Mouse (Mus musculus): ENCODE measurements around the gene Cmss1. TPM values are rescaled to one million over a fixed set of nuclear protein-coding genes. Genes with fewer than 3 reads are reported as not detected.
A peak's percentile ranks its signal among the peaks of the same experiment; 100 is the strongest.

The Cmss1 gene
- polyA plus RNA-seq, 1 experiment from 2014 or later, result 36.8 TPM

DNA sequence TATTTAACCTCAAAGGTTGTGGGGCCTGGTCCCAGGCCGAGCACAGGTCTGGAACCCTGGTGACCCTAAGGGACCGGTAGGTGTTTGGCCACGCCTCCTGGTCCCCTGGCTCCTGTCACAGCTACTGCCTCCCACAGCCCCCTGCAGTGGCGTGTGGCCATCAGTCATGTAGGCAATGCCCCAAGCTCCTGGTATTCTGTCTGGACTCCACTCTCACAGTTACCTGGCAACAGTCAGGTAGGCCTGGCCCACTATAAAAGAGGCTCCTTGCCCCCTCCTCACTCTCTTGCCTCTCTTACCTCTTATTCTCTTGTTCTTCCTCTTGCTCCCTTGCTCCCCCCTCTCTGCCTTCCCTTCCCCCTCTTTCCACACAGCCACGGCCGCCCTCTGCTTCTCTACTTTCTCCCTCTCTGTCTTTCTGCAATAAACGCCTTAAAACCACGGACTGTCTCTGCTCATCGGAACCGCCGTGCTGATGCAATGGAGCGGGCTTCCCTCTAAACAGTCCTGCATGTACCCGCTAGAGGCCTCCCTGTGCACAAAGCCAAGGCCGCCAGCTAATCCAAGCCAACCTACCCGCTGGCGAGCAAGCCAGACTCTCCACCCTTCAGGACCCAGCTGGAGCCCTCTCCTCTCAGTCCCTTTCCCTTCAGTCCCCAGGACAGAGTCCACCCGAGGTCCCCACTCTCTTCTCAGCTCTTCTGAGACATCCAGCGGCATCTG, 243.8 kb downstream of the Cmss1 start:
- ATAC-seq, result peak; percentile 91
- Histone ChIP-seq H3K4me1 (replicated peaks) (peaks cover 3% of the 10 kb centered on the region; the same call in 1 of the 2 replicates), H3K9ac (replicated peaks) (0 out of 2 replicates have a peak overlapping the region, but pooled peaks have one; percentile 25), H3K27me3 (no peaks in the 10 kb centered on the region), H3K9me3 (no peaks in the 10 kb centered on the region), H3K27ac (no peak overlapping the region), H3K4me3 (replicated peaks) (no peak overlapping the region), H3K36me3 (no peaks in the 10 kb centered on the region), H3K4me2 (replicated peaks) (peak overlapping the region; percentile 43)
- 39% methylated on average over 18 of the region's 18 CpGs for WGBS

DNA sequence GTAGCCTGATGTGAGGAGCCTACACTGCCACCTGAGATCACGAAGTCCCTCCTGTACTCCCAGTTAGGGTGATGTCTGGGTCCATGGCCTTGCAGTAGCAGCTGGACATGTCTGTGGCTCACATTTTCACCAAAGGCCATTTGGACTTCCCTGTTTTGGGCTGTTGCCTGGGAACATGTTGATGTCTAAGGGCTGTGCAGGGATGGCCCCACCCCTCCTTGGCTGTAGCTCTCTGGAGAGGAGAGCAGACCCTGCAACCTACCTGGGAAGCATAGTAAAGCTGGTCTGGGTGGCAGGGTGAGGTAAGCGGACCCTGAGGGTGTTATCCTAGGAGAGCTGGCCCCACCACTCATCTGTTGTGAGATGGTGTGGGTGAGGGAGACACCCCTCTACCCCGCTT, 245.9 kb downstream of the Cmss1 start:
- ATAC-seq, result no peak
- no peak overlapping the region for H3K9ac ChIP-seq (replicated peaks)
- H3K4me3 ChIP-seq (replicated peaks), result no peak overlapping the region
- WGBS, result 89% methylated on average over 3 of the region's 3 CpGs
- H3K4me2 ChIP-seq (replicated peaks), result no peak overlapping the region
- no peaks in the 10 kb centered on the region for H3K9me3 ChIP-seq
- H3K36me3 ChIP-seq, result no peaks in the 10 kb centered on the region
- no peak overlapping the region for H3K27ac ChIP-seq
- peaks cover 3% of the 10 kb centered on the region; the same call in 1 of the 2 replicates for H3K4me1 ChIP-seq (replicated peaks)
- H3K27me3 ChIP-seq, result no peaks in the 10 kb centered on the region

DNA sequence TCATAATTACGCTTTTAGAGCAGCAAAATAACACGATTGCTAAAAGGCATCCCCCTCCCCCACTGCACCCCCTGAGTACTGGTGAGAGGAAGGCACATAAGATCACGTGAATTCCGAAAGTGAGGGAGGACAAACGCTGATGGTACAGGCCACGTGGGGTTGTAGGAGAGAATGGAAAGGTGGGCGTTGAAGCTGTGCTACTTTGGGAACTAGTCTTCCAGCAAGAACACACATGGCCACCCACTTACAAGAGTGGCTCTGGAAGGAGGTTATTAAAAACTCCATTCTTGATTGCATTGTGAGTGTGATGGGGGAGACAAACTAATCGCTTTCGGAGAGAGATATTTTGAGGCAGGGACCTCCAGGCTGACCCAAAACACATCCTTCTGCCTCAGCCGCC, 247.4 kb downstream of the Cmss1 start:
- Histone ChIP-seq H3K36me3 (no peaks in the 10 kb centered on the region), H3K4me1 (replicated peaks) (peaks cover 3% of the 10 kb centered on the region; the same call in 1 of the 2 replicates), H3K9ac (replicated peaks) (no peak overlapping the region), H3K27me3 (no peaks in the 10 kb centered on the region), H3K9me3 (no peaks in the 10 kb centered on the region), H3K4me3 (replicated peaks) (no peak overlapping the region), H3K4me2 (replicated peaks) (no peak overlapping the region), H3K27ac (no peak overlapping the region)
- 89% methylated on average over 10 of the region's 10 CpGs for WGBS
- ATAC-seq, result no peak

DNA sequence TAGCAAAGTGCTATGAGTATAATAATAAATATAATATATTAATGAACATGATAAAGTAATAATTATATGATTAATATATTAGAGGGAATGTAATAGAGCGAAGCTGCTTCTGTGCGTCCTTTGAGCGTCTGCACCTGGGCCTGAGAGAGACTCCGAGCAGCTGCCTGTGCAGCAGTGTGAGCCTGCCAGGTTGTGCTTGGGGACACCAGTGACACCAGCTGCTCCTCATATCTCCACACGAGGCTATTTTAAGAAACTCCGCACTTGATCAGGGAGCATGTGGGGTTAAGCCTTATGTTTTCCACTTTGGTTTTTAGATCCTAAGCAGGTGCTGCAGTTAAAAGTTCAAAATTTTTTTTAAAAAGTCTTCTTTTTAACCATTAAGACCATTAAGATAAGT, 249.7 kb downstream of the Cmss1 start:
- no peak overlapping the region for H3K27ac ChIP-seq
- ATAC-seq, result no peak
- H3K4me3 ChIP-seq (replicated peaks), result no peak overlapping the region
- H3K27me3 ChIP-seq, result no peaks in the 10 kb centered on the region
- no peaks in the 10 kb centered on the region for H3K9me3 ChIP-seq
- no peak overlapping the region for H3K9ac ChIP-seq (replicated peaks)
- H3K4me1 ChIP-seq (replicated peaks), result peaks cover 11% of the 10 kb centered on the region; the same call in 1 of the 2 replicates
- WGBS, result 83% methylated on average over 6 of the region's 6 CpGs
- H3K36me3 ChIP-seq, result no peaks in the 10 kb centered on the region
- no peak overlapping the region for H3K4me2 ChIP-seq (replicated peaks)

DNA sequence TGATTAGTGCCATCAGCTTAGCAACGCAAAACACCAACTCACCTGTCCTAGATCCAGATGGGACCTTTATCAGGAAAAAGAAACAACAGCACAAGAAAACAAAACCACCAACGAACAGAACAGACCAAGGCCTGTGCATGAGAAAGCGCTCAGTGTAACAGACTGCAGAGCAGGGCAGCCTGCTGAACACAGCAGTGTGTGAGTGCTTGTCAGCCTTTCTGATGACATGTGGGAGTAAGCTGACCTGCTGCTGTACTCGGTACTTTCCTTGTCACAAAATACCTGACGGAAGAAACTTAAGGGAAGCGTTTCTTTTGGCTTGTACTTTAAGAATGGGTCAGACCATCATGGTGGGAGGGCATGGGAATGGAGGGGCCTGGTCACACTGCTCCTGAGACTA, 250.2 kb downstream of the Cmss1 start:
- no peak for ATAC-seq
- H3K4me1 ChIP-seq (replicated peaks), result peaks cover 16% of the 10 kb centered on the region; the same call in 1 of the 2 replicates
- H3K4me3 ChIP-seq (replicated peaks), result no peak overlapping the region
- no peaks in the 10 kb centered on the region for H3K9me3 ChIP-seq
- H3K4me2 ChIP-seq (replicated peaks), result no peak overlapping the region
- H3K36me3 ChIP-seq, result no peaks in the 10 kb centered on the region
- H3K9ac ChIP-seq (replicated peaks), result no peak overlapping the region
- H3K27me3 ChIP-seq, result no peaks in the 10 kb centered on the region
- WGBS, result 69% methylated on average over 6 of the region's 6 CpGs
- no peak overlapping the region for H3K27ac ChIP-seq

DNA sequence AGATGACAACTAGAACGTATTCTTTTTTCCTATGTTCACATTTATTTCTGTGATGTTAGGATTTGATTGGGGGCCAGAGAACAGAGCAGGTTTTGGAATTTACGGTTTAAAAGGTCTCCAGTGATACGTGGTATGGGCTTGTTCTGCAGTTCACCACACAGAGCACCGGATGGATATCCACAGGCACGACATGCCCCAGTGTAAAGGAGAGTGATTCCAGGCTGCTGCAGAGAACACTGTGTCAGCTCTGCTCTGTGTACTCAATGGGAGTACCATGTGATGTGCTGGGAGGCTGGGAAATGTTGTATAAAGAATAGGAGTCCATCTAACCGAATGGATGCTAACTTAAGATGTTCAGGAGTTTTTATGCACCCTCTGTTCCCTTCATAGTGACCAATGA, 252.7 kb downstream of the Cmss1 start:
- WGBS, result 79% methylated on average over 6 of the region's 6 CpGs
- Histone ChIP-seq H3K9ac (replicated peaks) (no peak overlapping the region), H3K27ac (no peak overlapping the region), H3K4me2 (replicated peaks) (no peak overlapping the region), H3K9me3 (no peaks in the 10 kb centered on the region), H3K4me1 (replicated peaks) (peaks cover 17% of the 10 kb centered on the region; the same call in 1 of the 2 replicates), H3K36me3 (no peaks in the 10 kb centered on the region), H3K4me3 (replicated peaks) (no peak overlapping the region), H3K27me3 (no peaks in the 10 kb centered on the region)
- no peak for ATAC-seq

DNA sequence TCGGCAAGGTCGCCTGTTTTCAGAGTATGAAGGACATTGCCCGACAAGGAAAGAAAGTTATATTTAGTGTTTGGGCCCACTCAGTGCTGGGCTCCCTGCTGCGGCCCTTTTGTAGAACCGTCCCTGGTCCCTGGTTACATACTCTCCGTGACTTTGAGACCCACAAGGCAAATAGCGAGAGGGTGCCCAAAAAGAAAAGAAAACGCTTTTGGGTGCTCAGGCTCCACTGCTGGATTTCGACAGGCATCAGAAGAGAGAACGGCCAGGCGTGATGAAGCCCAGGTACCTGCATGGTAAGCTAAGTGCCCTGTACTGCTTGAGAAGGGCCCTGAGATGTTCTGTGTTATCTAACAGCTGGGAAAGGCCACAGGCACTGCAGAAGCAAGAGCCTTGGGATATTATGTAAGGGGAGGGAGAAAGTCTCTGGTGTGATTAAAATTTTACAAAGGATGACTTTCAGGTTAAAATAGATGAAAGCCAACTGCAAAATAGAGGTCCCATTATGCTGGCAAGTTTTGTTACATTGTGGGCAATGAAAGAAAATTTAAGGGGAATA, 253.4 kb downstream of the Cmss1 start:
- no peak overlapping the region for H3K27ac ChIP-seq
- H3K27me3 ChIP-seq, result no peaks in the 10 kb centered on the region
- H3K9ac ChIP-seq (replicated peaks), result no peak overlapping the region
- ATAC-seq, result no peak
- no peaks in the 10 kb centered on the region for H3K36me3 ChIP-seq
- no peak overlapping the region for H3K4me3 ChIP-seq (replicated peaks)
- WGBS, result 87% methylated on average over 11 of the region's 11 CpGs
- H3K4me2 ChIP-seq (replicated peaks), result no peak overlapping the region
- H3K4me1 ChIP-seq (replicated peaks), result peaks cover 17% of the 10 kb centered on the region; the same call in 1 of the 2 replicates
- H3K9me3 ChIP-seq, result no peaks in the 10 kb centered on the region

DNA sequence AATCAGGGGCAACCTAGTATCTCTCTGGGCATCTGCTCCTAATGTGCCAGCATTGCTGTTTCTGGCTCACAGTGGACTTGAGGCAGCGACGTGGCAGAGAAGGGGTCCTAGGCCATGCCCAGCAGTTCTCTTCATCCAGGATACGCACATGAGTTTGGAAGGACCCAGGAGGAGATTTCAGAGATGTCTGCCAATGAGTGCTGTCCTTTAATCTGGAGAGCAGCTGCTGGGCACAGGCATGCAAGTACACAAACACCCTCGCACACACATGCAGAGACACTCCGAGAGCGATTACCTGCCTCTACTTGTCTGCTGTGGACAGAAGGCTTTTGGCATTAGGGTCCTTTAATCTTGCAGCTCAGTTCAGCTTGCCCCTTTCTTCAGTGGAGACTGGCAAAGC, 253.9 kb downstream of the Cmss1 start, which contains the start of gene Filip1l:
TSS of gene Filip1l (plus strand) at position 343 of the 400 bp plus-strand sequence.
- H3K27me3 ChIP-seq, result no peaks in the 10 kb centered on the region
- H3K9me3 ChIP-seq, result no peaks in the 10 kb centered on the region
- WGBS, result 86% methylated on average over 6 of the region's 6 CpGs
- H3K9ac ChIP-seq (replicated peaks), result no peak within 1 kb of the TSS
- no peak within 1 kb of the TSS for H3K4me2 ChIP-seq (replicated peaks)
- H3K36me3 ChIP-seq, result no peaks in the 10 kb centered on the region
- no peak within 1 kb of the TSS for H3K4me3 ChIP-seq (replicated peaks)
- ATAC-seq, result 0 out of 2 replicates have a peak, but pooled peaks have one; percentile 3
- H3K4me1 ChIP-seq (replicated peaks), result peaks cover 17% of the 10 kb centered on the region; the same call in 1 of the 2 replicates
- no peak within 1 kb of the TSS for H3K27ac ChIP-seq

DNA sequence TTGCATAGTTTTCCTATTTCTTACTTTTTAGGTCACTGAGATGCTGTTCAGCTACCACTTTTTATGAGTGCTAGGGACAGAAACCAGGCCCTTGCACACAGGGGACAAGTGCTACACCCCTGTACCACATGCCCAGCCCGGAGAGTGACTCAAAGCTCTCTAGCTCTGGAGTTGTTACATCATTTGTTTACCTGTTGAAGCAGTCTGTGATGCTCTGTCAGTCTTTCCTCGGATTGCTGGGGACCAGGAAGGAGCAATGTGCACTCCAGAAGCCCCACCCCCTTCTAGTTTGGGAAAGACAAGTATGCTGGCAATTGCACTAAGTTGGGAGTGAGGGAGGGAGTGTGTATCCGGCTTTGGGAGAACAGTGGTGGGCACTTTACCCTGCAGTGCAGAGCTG, 257.0 kb downstream of the Cmss1 start:
- Histone ChIP-seq H3K4me1 (replicated peaks) (peaks cover 17% of the 10 kb centered on the region; the same call in 1 of the 2 replicates), H3K9ac (replicated peaks) (no peak overlapping the region), H3K27ac (no peak overlapping the region), H3K9me3 (no peaks in the 10 kb centered on the region), H3K4me3 (replicated peaks) (no peak overlapping the region), H3K36me3 (no peaks in the 10 kb centered on the region), H3K27me3 (no peaks in the 10 kb centered on the region), H3K4me2 (replicated peaks) (no peak overlapping the region)
- no peak for ATAC-seq
- 60% methylated on average over 3 of the region's 3 CpGs for WGBS

DNA sequence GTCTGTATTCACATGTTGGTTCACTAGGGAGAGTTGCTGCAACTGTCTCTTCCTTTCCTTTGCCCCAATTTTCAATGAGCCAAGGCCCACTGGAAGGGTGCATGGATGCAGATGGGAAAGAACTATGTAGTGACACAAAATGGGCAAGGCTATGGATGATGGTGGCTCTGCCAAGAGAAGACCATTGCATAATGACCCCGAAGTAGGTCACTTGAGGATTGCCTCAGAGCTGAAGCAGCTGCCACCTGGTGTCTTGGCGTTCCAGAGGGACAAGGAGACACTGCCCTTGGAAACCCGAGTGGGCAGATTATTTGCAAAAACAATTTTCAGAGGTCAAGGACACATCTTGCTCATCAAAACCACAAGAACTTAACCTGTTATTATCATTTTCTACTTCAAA, 257.6 kb downstream of the Cmss1 start:
- WGBS, result 84% methylated on average over 3 of the region's 3 CpGs
- Histone ChIP-seq H3K4me1 (replicated peaks) (peaks cover 17% of the 10 kb centered on the region; the same call in 1 of the 2 replicates), H3K9me3 (no peaks in the 10 kb centered on the region), H3K4me2 (replicated peaks) (no peak overlapping the region), H3K27me3 (no peaks in the 10 kb centered on the region), H3K27ac (no peak overlapping the region), H3K4me3 (replicated peaks) (no peak overlapping the region), H3K9ac (replicated peaks) (no peak overlapping the region), H3K36me3 (no peaks in the 10 kb centered on the region)
- ATAC-seq, result no peak

DNA sequence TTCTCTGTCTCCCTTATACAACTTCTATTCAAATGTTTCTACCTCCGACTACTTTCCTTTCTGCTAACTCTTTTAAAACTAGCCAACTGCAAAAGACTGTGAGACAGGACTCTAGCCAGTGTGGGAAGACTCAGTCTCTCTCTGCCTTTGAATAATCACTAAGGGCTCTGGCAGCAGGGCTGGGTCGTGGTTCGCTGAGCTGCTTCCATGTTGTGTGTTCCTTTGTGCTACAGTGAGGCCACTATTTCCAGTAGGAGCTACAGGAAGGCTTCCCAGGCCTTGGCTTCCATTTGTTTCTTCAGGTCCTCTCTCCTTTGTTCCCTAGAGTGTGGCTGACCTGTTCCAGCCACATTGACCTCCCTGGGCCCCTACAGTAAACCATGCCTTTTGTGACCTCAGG, 260.4 kb downstream of the Cmss1 start:
- H3K27me3 ChIP-seq, result no peaks in the 10 kb centered on the region
- no peaks in the 10 kb centered on the region for H3K9me3 ChIP-seq
- H3K4me1 ChIP-seq (replicated peaks), result no peaks in the 10 kb centered on the region
- whole genome bisulfite sequencing, result 65% methylated on average over 3 of the region's 3 CpGs
- no peak overlapping the region for H3K4me3 ChIP-seq (replicated peaks)
- H3K9ac ChIP-seq (replicated peaks), result no peak overlapping the region
- no peaks in the 10 kb centered on the region for H3K36me3 ChIP-seq
- no peak overlapping the region for H3K4me2 ChIP-seq (replicated peaks)
- H3K27ac ChIP-seq, result no peak overlapping the region
- no peak for ATAC-seq

DNA sequence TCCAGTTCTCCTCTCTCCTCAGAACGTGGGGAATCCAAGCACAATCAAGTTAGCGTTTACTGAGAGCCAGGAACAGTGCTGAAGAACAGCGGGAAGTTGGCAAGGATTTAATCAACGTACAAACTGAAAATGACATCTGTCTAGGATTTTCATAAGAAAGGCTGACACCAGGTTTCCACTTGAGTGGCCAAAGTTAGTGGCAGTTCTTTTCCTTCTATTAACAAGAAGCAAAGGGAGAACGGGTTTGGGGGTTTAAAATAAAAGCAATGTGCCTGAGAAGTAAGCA, 266.1 kb downstream of the Cmss1 start:
- H3K4me2 ChIP-seq (replicated peaks), result no peak overlapping the region
- H3K4me3 ChIP-seq (replicated peaks), result no peak overlapping the region
- no peaks in the 10 kb centered on the region for H3K4me1 ChIP-seq (replicated peaks)
- no peaks in the 10 kb centered on the region for H3K27me3 ChIP-seq
- ATAC-seq, result no peak
- no peak overlapping the region for H3K9ac ChIP-seq (replicated peaks)
- H3K36me3 ChIP-seq, result no peaks in the 10 kb centered on the region
- no peaks in the 10 kb centered on the region for H3K9me3 ChIP-seq
- 62% methylated on average over 5 of the region's 5 CpGs for WGBS
- no peak overlapping the region for H3K27ac ChIP-seq
